Mouse (Mus musculus) gastrocnemius, adult 8-10 months (tissue): ENCODE measurements around the gene Vps37c. TPM values are rescaled to one million over a fixed set of nuclear protein-coding genes. Genes with fewer than 3 reads are reported as not detected.

Experiments
- total RNA-seq, 4 experiments: library from RNA; stranded (reverse); gene quantifications; 2 replicates each; pipeline ENCODE4 v1.2.4; 2022

Vps37c gene
- total RNA-seq, 4 experiments from 2014 or later = 21.1 to 33.7 (median 28.3) TPM

Other genes starting within 250 kb of the Vps37c start
- under 1 TPM in 2 of 4 experiments, not detected in 2; 0.19 to 0.48 TPM for gene Lrrc10b, start 231.3 kb upstream of the Vps37c start, total RNA-seq
- gene Ppp1r32, start 205.8 kb upstream of the Vps37c start, total RNA-seq = under 1 TPM; 0.35 to 0.92 (median 0.46) TPM
- gene Cpsf7, start 163.5 kb upstream of the Vps37c start, total RNA-seq = 10 to 100 TPM; 14.9 to 17.1 (median 16.0) TPM
- gene Sdhaf2, start 162.6 kb upstream of the Vps37c start, total RNA-seq = 10 to 100 TPM; 47.2 to 53.6 (median 48.0) TPM
- 1 to 10 TPM; 2.3 to 3.1 (median 2.7) TPM for gene Tmem216, start 132.5 kb upstream of the Vps37c start, total RNA-seq
- 1 to 10 TPM; 7.6 to 8.3 (median 7.8) TPM for gene Cyb561a3, start 111.6 kb upstream of the Vps37c start, total RNA-seq
- 1 to 10 TPM in 2 of 4 experiments, under 1 TPM in 2; 0.80 to 1.7 (median 1.1) TPM for gene Tmem138, start 111.4 kb upstream of the Vps37c start, total RNA-seq
- gene Ddb1, start 83.4 kb upstream of the Vps37c start, total RNA-seq = 100 to 1,000 TPM; 116 to 144 (median 125) TPM
- gene Tkfc, start 83.1 kb upstream of the Vps37c start, total RNA-seq = 1 to 10 TPM; 3.5 to 4.5 (median 3.6) TPM
- gene Vwce, start 54.5 kb upstream of the Vps37c start, total RNA-seq = not detected
- gene Pga5, start 10.7 kb upstream of the Vps37c start, total RNA-seq = not detected
- under 1 TPM in 1 of 4 experiments, not detected in 3; 0.27 TPM for gene Cd5, start 50.3 kb downstream of the Vps37c start, total RNA-seq
- not detected for gene Cd6, start 141.3 kb downstream of the Vps37c start, total RNA-seq
- gene Slc15a3, start 151.0 kb downstream of the Vps37c start, total RNA-seq = under 1 TPM; 0.08 to 0.45 (median 0.22) TPM
- 1 to 10 TPM; 2.7 to 4.3 (median 3.4) TPM for gene Tmem132a, start 181.2 kb downstream of the Vps37c start, total RNA-seq
- 100 to 1,000 TPM; 228 to 296 (median 253) TPM for gene Tmem109, start 193.3 kb downstream of the Vps37c start, total RNA-seq
- gene Prpf19, start 206.5 kb downstream of the Vps37c start, total RNA-seq = 100 to 1,000 TPM; 151 to 188 (median 167) TPM
- not detected for gene Zp1, start 231.9 kb downstream of the Vps37c start, total RNA-seq
- not detected for gene Ptgdr2, start 248.4 kb downstream of the Vps37c start, total RNA-seq